Mouse (Mus musculus): Measurements from ENCODE around the gene Sfxn1. TPM values are rescaled to one million over a fixed set of nuclear protein-coding genes. Genes with fewer than 3 reads are reported as not detected.
A peak's percentile ranks its signal among the peaks of the same experiment; 100 is the strongest.

The Sfxn1 gene
- polyA plus RNA-seq, 1 experiment from 2014 or later: 67.7 TPM

DNA sequence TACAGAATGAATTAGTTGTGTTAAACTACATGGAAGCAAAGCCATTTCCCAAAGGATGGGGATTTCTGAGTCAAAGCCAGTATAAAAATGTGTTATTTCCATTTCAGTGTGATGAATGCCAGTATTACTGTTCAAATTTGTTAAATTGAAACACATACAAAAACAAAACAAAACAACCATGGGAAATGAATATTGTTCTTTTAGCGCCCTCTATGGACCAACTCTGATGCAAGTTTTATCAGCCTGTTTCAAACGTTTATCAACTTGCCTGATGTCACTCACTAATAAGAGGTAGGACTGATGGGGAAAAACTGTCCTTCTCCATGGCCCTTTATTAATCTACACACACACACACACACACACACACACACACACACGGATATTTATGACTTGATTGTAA is 8.4 kb upstream of the Sfxn1 start:
- Histone ChIP-seq H3K36me3 (replicated peaks; ENCODE audit: insufficient read depth, low read length) (no peaks in the 10 kb centered on the region), H3K4me2 (ENCODE audit: low read depth, low read length) (no peak overlapping the region), H3K4me1 (ENCODE audit: insufficient read depth) (peaks cover 4% of the 10 kb centered on the region; the same call in 1 of the 2 replicates), H3K27ac (ENCODE audit: low read depth) (no peak overlapping the region), H3K4me3 (ENCODE audit: low read depth, low read length) (no peak overlapping the region), H3K9ac (replicated peaks) (no peak overlapping the region), H3K27me3 (ENCODE audit: insufficient read depth, low read length) (no peaks in the 10 kb centered on the region), H3K9me3 (ENCODE audit: low read length) (no peaks in the 10 kb centered on the region)
- WGBS (ENCODE audit: insufficient replicate concordance): under 1% methylated on average over 3 of the region's 3 CpGs
- no peak for ATAC-seq
- TF ChIP-seq EP300 (IDR thresholded peaks at IDR 0.05; ENCODE audit: low read depth) (no peak), CTCF (IDR thresholded peaks at IDR 0.05; ENCODE audit: low read depth) (peak; percentile 63)
- DNase-seq: no peak

- H3K9ac ChIP-seq (replicated peaks): no peak overlapping the region
- TF ChIP-seq EP300 (IDR thresholded peaks at IDR 0.05; ENCODE audit: low read depth) (no peak), CTCF (IDR thresholded peaks at IDR 0.05; ENCODE audit: low read depth) (no peak)
- no peak overlapping the region for H3K4me3 ChIP-seq (ENCODE audit: low read depth, low read length)
- H3K4me2 ChIP-seq (ENCODE audit: low read depth, low read length): no peak overlapping the region
- DNase-seq (no peak), ATAC-seq (peak; percentile 83)
- H3K4me1 ChIP-seq (ENCODE audit: insufficient read depth): peaks cover 5% of the 10 kb centered on the region; the same call in 1 of the 2 replicates
- no peaks in the 10 kb centered on the region for H3K27me3 ChIP-seq (ENCODE audit: insufficient read depth, low read length)
- H3K27ac ChIP-seq (ENCODE audit: low read depth): no peak overlapping the region
- H3K36me3 ChIP-seq (replicated peaks; ENCODE audit: insufficient read depth, low read length): no peaks in the 10 kb centered on the region
- 69% methylated on average over 3 of the region's 3 CpGs for WGBS (ENCODE audit: insufficient replicate concordance)
- no peaks in the 10 kb centered on the region for H3K9me3 ChIP-seq (ENCODE audit: low read length)
Measured at GRCm38 (mm10) chr13:54066081-54066746, 5.5 kb upstream of the Sfxn1 start.

DNA sequence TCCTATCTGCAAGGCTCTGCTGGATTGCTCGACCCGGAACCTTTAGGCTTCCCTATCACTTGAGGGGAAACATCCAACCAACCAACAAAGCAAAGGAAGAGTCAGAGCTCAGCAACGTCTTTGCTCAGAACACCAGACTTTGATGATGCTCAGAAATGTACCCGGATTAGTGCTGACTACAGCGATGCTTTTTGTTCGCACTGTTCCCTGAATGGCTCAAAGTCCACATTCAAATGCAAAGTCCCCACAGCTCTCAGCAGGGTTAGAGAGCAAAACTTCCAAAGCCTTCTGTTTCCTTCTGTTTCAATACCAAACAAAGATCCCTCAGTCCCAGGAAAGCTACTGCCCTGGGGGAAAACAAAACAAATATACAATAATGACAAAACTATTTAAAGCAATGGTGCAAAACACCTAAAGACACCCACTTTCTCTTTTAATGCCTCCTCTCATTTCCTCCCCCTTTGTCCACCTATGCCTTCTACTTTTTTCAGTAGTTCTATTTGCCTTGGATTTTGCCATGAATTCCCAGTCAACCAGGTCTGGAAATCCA is 4.0 kb upstream of the Sfxn1 start:
- no peaks in the 10 kb centered on the region for H3K36me3 ChIP-seq (replicated peaks; ENCODE audit: insufficient read depth, low read length)
- no peaks in the 10 kb centered on the region for H3K27me3 ChIP-seq (ENCODE audit: insufficient read depth, low read length)
- H3K4me3 ChIP-seq (ENCODE audit: low read depth, low read length): no peak overlapping the region
- peaks cover 5% of the 10 kb centered on the region; the same call in 1 of the 2 replicates for H3K4me1 ChIP-seq (ENCODE audit: insufficient read depth)
- ATAC-seq (no peak), DNase-seq (no peak)
- no peak overlapping the region for H3K9ac ChIP-seq (replicated peaks)
- no peaks in the 10 kb centered on the region for H3K9me3 ChIP-seq (ENCODE audit: low read length)
- H3K27ac ChIP-seq (ENCODE audit: low read depth): peak overlapping the region; percentile 62; the same call in 1 of the 2 replicates
- TF ChIP-seq EP300 (IDR thresholded peaks at IDR 0.05; ENCODE audit: low read depth): no peak
- TF ChIP-seq CTCF (IDR thresholded peaks at IDR 0.05; ENCODE audit: low read depth): no peak
- H3K4me2 ChIP-seq (ENCODE audit: low read depth, low read length): no peak overlapping the region
- WGBS (ENCODE audit: insufficient replicate concordance): 40% methylated on average over 6 of the region's 6 CpGs

DNA sequence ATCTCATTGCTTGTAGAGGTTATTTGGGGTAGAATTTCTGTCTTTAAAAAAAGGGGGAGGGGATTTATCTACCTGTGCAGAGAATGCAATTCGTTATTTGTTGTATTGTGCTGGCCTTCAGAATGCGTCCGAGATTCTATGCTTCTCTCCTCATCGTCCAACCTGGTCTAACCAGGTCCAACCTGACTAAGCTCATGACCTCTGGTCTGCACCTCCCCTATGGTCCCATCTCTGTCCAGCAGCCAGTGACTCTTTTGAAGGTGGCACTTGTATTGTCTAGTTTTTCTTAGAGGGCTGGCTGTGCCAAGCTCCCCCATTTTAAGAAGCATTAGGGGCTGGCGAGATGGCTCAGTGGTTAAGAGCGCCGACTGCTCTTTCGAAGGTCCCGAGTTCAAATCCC is 658 bp upstream of the Sfxn1 start:
- H3K4me3 ChIP-seq (ENCODE audit: low read depth, low read length): no peak overlapping the region
- DNase-seq (no peak), ATAC-seq (no peak)
- H3K36me3 ChIP-seq (replicated peaks; ENCODE audit: insufficient read depth, low read length): 0 out of 2 replicates have a peak, but pooled peaks cover 3% of the 10 kb centered on the region
- 86% methylated on average over 9 of the region's 9 CpGs for WGBS (ENCODE audit: insufficient replicate concordance)
- H3K27me3 ChIP-seq (ENCODE audit: insufficient read depth, low read length): no peaks in the 10 kb centered on the region
- TF ChIP-seq EP300 (IDR thresholded peaks at IDR 0.05; ENCODE audit: low read depth): no peak
- no peak for TF ChIP-seq CTCF (IDR thresholded peaks at IDR 0.05; ENCODE audit: low read depth)
- H3K27ac ChIP-seq (ENCODE audit: low read depth): no peak overlapping the region
- peaks cover 23% of the 10 kb centered on the region for H3K4me1 ChIP-seq (ENCODE audit: insufficient read depth)
- H3K9ac ChIP-seq (replicated peaks): no peak overlapping the region
- H3K9me3 ChIP-seq (ENCODE audit: low read length): no peaks in the 10 kb centered on the region
- H3K4me2 ChIP-seq (ENCODE audit: low read depth, low read length): no peak overlapping the region

DNA sequence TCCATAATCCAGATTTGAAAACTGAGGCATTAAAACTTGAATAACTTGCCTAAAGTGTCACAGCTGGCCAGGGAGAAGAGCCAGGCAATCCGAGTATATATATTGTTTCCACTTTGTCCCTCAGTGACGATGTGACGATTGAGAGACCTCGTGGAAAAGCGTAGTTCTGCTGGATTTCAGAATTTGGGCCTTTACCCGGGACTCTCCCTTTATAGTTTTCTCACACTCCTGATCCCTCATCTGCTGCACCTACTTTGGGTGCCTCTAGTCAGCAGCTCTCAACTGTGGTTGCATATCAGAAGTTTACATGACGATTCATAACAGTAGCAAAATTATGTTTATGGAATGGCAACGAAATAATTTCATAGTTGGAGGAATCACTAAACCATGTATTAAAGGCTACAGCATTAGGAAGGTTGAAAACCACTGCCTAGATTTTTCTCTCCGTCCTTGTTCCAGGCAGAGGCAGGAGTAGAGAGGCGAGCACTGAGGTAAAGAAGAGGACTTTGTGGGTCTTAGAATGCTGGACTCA is 923 bp downstream of the Sfxn1 start:
- Histone ChIP-seq H3K9ac (replicated peaks) (peak overlapping the region; percentile 95), H3K27me3 (ENCODE audit: insufficient read depth, low read length) (no peaks in the 10 kb centered on the region), H3K9me3 (ENCODE audit: low read length) (no peaks in the 10 kb centered on the region), H3K4me2 (ENCODE audit: low read depth, low read length) (peak overlapping the region; percentile 71), H3K36me3 (replicated peaks; ENCODE audit: insufficient read depth, low read length) (0 out of 2 replicates have a peak, but pooled peaks cover 3% of the 10 kb centered on the region), H3K27ac (ENCODE audit: low read depth) (peak overlapping the region; percentile 98), H3K4me3 (ENCODE audit: low read depth, low read length) (peak overlapping the region; percentile 89), H3K4me1 (ENCODE audit: insufficient read depth) (peaks cover 31% of the 10 kb centered on the region)
- DNase-seq: no peak
- 10% methylated on average over 10 of the region's 10 CpGs for WGBS (ENCODE audit: insufficient replicate concordance)
- ATAC-seq: no peak
- no peak for TF ChIP-seq CTCF (IDR thresholded peaks at IDR 0.05; ENCODE audit: low read depth)
- TF ChIP-seq EP300 (IDR thresholded peaks at IDR 0.05; ENCODE audit: low read depth): no peak

DNA sequence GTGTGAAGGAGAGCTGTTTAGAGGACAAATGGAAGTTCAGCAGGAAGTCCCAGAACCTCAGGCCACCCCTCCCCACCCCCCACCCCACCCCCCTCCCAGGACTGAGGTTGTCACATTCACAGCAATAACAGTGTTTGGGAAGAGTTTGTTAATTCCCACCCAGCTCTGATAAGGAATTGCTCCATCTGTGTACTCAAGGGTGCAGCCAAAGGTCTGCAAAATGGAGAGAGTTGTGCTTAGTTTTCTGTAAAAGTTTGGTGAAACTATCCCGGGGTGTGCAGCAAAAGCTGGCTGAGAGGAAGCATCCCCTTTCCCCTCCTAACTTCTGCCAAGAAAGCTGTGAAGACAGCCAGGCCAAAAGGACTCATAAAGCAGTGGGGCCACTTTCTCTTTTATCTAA is 1.4 kb downstream of the Sfxn1 start:
- H3K9ac ChIP-seq (replicated peaks): peak overlapping the region; percentile 95
- no peaks in the 10 kb centered on the region for H3K9me3 ChIP-seq (ENCODE audit: low read length)
- H3K36me3 ChIP-seq (replicated peaks; ENCODE audit: insufficient read depth, low read length): 0 out of 2 replicates have a peak, but pooled peaks cover 3% of the 10 kb centered on the region
- DNase-seq (peak; percentile 68), ATAC-seq (peak; percentile 70)
- no peak for TF ChIP-seq CTCF (IDR thresholded peaks at IDR 0.05; ENCODE audit: low read depth)
- no peak; the same call in 1 of the 2 replicates for TF ChIP-seq EP300 (IDR thresholded peaks at IDR 0.05; ENCODE audit: low read depth)
- WGBS (ENCODE audit: insufficient replicate concordance): 0% methylated on average over 1 of the region's 1 CpGs
- H3K27me3 ChIP-seq (ENCODE audit: insufficient read depth, low read length): no peaks in the 10 kb centered on the region
- H3K4me3 ChIP-seq (ENCODE audit: low read depth, low read length): peak overlapping the region; percentile 89
- peak overlapping the region; percentile 71 for H3K4me2 ChIP-seq (ENCODE audit: low read depth, low read length)
- H3K27ac ChIP-seq (ENCODE audit: low read depth): peak overlapping the region; percentile 98
- peaks cover 29% of the 10 kb centered on the region for H3K4me1 ChIP-seq (ENCODE audit: insufficient read depth)
